Mouse (Mus musculus): ENCODE data around the gene Gucy1a1. TPM values are rescaled to one million over a fixed set of nuclear protein-coding genes. Genes with fewer than 3 reads are reported as not detected.
"Not testable (repeated sequence)": the region's sequence is repeated elsewhere in the genome, so short reads cannot be mapped to it uniquely, and the experiment has no call there.

Gene Gucy1a1
- polyA plus RNA-seq (2021), result not detected

DNA sequence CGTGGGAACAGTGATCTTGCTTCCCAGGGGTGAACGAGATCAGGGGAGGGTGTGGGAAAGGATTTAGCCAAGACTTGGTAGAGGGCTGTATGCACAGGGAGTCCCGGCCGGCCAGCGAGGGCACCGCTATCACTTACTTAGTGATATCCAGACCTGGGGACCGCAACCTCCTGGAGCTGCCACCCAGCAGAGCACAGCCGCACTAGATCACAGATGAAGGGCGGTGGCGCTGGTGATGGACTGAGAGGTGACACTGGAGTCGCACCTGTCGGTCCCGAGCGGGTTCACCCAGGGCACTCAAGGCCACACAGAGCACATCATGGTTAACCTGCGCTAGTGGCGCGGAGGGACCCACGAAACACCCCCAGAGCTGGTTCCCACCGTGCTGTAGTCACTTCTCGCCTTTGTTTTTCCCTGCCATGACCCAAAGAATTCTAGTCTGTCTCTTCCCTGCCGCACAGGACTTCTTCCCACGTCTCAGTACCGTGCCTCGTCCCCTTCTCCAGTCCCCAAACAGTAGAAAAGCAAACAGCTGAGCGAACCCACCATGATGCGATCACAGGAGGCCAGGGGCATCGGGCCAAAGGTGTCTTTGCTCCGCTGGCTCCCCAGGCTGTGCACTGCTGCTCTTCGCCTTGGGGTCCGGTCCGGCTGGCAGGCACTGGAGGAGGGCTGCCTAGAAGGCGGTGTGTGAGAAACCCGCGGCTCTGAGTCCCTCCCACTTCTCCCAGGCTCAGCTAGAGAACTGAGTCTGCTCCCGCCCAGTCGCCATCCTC is at the start of gene Gucy1a1:
Gene Gucy1a1 (minus strand): TSS at position 664 of the 776 bp plus-strand sequence.
- in situ Hi-C loops (cut with MboI; ENCODE audit: low pct_unique_long_range_greater_than_20kb), result no loop called here

DNA sequence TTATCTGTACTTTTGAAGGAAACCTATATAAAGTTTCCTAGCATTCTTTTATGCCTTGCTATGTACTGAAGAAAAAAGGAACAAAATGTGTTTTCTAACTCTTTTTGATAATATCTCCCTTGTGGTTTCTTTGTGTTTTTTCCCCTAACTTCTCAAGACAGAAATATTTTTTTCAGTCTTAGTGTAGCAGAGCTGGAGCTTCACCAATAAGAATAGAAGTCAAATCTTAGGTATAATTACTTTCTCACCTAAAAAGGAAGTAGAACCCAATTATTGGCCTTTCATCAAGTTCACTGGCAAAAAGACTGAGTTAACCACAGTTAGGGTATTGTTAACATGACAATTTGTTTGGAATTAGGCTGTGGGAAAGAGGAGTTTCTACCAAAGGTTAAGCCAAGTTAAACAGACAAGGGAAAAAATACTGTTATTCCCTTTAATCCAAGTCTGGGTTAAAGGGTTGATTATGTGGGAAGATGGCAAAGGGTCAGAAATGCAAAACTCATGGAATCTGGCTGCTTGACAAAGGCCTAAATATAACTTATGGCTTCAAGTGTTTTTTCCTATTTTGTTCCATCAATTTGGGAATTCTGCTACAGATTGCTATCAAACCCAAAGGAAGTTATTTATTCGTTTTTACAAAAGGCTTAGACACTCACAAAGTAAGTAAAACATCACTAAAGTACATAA is 46.1 kb upstream of the Gucy1a1 start:
- TF ChIP-seq CTCF (IDR thresholded peaks at IDR 0.05), result no peak
- H3K27me3 ChIP-seq, result peaks cover 34% of the 10 kb centered on the region
- ChIA-PET POLR2A (no interaction called here), CTCF (interaction anchor here (1.6 kb wide), 1 partner anchor 26 kb away, joined by 4 read pairs; no protein-coding TSS in a partner anchor)
- no peak for DNase-seq (ENCODE audit: low read depth, low spot score)
- in situ Hi-C loops (cut with MboI; ENCODE audit: low pct_unique_long_range_greater_than_20kb), result no loop called here
- no peak for ATAC-seq

More for the DNA sequence above, at the start of gene Gucy1a1:
- TF ChIP-seq CTCF (IDR thresholded peaks at IDR 0.05), result no peak
- DNase-seq (ENCODE audit: low read depth, low spot score), result no peak
- ChIA-PET POLR2A (no interaction called here), CTCF (no interaction called here)
- no peak for ATAC-seq
- H3K27me3 ChIP-seq, result peaks cover 34% of the 10 kb centered on the region

DNA sequence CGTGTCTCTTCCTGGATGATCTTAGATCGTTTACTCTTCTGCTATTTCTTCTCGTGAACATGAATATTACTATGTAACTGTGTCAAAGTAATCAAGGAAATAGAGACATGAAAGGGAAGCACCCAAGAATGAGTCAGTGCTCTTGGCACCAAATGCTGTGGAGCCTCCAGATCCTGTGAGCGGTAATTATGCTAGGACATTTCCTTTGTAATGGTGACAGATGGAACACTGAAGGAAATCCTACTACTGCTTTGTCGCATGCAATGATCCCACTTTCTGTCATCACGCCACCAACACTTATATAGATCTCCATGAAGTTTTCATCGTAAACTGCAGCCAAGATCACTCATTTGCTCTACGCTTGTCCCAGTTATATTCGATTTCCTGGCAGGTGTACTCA is 40.0 kb upstream of the Gucy1a1 start:
- ATAC-seq, result no peak
- TF ChIP-seq CTCF (IDR thresholded peaks at IDR 0.05), result no peak
- POLR2A ChIA-PET, result no interaction called here
- in situ Hi-C loops (cut with MboI; ENCODE audit: low pct_unique_long_range_greater_than_20kb), result no loop called here
- peaks cover 8% of the 10 kb centered on the region for H3K27me3 ChIP-seq
- no peak for DNase-seq (ENCODE audit: low read depth, low spot score)
- CTCF ChIA-PET, result no interaction called here

DNA sequence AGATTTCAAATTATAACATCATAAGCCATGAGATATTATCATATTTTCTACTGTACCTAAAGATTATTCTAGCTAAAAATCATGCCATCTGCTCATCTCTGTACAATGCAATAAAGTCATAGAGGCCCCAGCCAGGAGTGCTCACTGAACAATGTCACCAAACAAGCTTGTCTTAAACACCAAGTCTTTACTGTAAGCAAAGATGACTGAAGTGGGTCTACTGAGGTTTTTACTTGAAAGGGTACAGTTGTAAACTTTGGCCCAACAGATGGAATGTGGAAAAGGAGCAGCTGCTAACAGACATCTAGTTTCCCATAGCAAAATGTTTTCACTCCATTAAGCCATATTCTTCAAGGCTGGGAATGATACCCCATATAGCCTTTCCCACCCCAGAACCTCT is 35.9 kb upstream of the Gucy1a1 start:
- DNase-seq (ENCODE audit: low read depth, low spot score) (no peak), ATAC-seq (no peak)
- no peak for TF ChIP-seq CTCF (IDR thresholded peaks at IDR 0.05)
- in situ Hi-C loops (cut with MboI; ENCODE audit: low pct_unique_long_range_greater_than_20kb), result no loop called here
- CTCF ChIA-PET, result no interaction called here
- H3K27me3 ChIP-seq, result peaks cover 4% of the 10 kb centered on the region
- POLR2A ChIA-PET, result no interaction called here

DNA sequence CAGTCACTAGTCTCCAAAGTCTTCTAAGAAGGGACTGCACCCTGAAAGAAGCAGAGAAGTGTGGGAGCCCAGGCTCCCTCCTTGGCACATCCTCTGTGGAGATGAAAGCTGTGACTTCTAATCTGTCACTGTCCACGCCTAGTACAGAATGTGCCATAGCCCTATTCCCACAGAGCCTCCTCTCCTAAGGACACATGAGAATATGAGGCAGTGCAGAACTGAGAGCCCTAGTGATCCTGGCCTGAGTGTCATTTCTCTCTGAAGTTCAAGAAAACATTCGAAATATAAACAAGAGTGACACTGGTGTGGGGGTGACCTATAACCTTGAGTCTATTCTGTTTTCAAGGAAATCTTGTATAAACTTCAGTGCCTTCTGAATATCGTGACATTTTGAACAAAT is 34.7 kb upstream of the Gucy1a1 start:
- TF ChIP-seq CTCF (IDR thresholded peaks at IDR 0.05), result no peak
- ATAC-seq, result no peak
- in situ Hi-C loops (cut with MboI; ENCODE audit: low pct_unique_long_range_greater_than_20kb), result no loop called here
- CTCF ChIA-PET, result no interaction called here
- DNase-seq (ENCODE audit: low read depth, low spot score), result no peak
- POLR2A ChIA-PET, result no interaction called here
- peaks cover 7% of the 10 kb centered on the region for H3K27me3 ChIP-seq

DNA sequence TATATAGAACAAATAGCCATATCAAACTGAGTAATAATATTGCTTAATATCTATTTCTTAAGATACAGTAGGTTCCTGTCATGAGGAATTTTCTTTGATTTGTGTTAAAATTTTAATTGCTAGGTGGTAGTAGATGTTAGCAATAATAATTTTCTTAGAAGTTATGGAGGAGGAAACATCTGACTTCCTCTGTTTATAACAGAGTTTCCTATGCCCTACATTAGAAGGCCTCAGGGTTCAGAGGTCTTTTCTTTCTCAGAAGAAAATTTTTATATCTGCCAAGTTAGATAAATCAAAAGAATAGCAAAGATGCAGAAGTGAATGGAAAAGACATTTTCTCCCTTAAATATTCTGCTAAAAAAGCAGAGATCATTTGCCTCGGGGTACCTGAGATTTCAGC is 29.9 kb upstream of the Gucy1a1 start:
- CTCF ChIA-PET, result interaction anchor here (0.6 kb wide), 1 partner anchor 42 kb away, joined by 3 read pairs; no protein-coding TSS in a partner anchor
- peaks cover 11% of the 10 kb centered on the region for H3K27me3 ChIP-seq
- DNase-seq (ENCODE audit: low read depth, low spot score) (no peak), ATAC-seq (no peak)
- in situ Hi-C loops (cut with MboI; ENCODE audit: low pct_unique_long_range_greater_than_20kb), result no loop called here
- TF ChIP-seq CTCF (IDR thresholded peaks at IDR 0.05), result no peak
- POLR2A ChIA-PET, result no interaction called here

DNA sequence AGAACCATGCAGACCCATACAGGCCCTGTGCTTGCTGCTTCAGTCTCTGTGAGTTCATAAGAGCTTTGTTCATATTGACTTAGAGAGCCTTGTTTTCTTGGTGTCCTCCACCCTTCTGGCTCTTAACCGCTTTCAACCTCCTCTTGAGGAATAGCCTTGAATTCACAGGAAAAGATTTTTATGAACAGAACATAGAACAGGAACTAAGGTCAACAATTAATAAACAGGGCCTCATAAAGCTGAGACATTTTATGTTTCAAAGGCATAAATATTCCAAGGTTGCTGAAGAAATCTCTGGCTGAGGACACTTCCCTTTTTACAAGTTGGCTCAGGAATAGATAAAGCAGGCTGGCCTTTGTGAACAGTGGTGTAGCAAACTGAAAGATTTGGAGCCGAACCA is 21.5 kb upstream of the Gucy1a1 start:
- no peak for DNase-seq (ENCODE audit: low read depth, low spot score)
- TF ChIP-seq CTCF (IDR thresholded peaks at IDR 0.05), result no peak
- CTCF ChIA-PET, result no interaction called here
- POLR2A ChIA-PET, result no interaction called here
- in situ Hi-C loops (cut with MboI; ENCODE audit: low pct_unique_long_range_greater_than_20kb), result no loop called here
- no peak for ATAC-seq
- peaks cover 25% of the 10 kb centered on the region for H3K27me3 ChIP-seq

DNA sequence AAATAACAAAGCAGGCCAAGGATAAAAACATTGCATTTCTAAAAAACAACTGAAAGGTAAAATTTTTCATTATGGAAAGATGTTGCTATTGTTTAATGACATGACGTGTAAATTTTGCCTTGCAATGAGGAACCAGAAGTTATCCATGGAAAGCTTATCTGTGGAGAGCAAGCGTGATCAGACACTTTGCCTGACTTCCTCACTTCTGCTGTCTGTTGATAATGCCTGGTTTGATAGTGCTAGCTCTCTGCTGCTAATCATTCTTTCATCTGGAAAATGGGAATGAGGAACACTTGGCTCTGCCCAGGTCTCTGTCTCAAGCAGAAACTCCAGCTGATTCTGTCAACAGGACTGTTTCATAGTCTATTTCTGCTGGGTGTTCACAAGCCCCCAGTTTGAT is 20.3 kb upstream of the Gucy1a1 start:
- CTCF ChIA-PET, result interaction anchor here (1.2 kb wide), 1 partner anchor 10 kb away, joined by 3 read pairs; no protein-coding TSS in a partner anchor
- POLR2A ChIA-PET, result no interaction called here
- DNase-seq (ENCODE audit: low read depth, low spot score), result no peak
- H3K27me3 ChIP-seq, result peaks cover 33% of the 10 kb centered on the region
- TF ChIP-seq CTCF (IDR thresholded peaks at IDR 0.05), result no peak
- ATAC-seq, result no peak
- in situ Hi-C loops (cut with MboI; ENCODE audit: low pct_unique_long_range_greater_than_20kb), result no loop called here

DNA sequence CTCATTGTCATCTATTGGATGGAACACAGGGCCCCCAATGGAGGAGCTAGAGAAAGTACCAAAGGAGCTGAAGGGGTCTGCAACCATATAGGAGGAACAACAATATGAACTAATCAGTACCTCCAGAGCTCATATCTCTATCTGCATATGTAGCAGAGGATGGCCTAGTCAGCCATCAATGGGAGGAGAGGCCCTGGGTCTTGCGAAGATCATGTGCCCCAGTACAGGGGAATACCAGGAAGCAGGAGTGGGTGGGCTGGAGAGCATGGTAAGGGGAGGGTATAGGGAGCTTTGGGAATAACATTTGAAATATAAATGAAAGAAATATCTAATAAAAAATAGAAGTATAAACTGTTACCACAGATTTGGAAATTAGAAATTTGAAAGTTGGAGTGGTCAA is 17.4 kb upstream of the Gucy1a1 start:
- CTCF ChIA-PET, POLR2A ChIA-PET: not testable (repeated sequence)

DNA sequence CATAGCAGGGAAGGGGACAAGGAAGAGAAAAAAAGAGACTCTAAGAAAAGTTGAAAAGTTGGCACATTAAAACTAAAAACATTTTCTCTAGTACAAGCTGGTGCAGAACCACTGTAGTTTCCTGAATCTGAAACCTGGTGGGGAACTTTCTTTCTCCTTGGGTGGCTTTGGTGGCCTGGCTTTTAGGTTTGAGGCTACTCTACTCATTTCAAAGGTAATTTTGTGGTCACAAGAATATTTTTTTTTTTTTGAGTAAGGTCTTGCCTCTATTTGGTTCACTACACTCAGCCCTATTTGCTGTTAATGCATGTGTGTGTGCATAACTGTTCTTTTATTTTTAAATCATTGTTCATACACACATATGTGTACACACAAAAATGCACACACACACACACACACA is 389 bp upstream of the Gucy1a1 start:
- POLR2A ChIA-PET, result interaction anchor here (0.6 kb wide), 1 partner anchor 73 kb away, joined by 3 read pairs; no protein-coding TSS in a partner anchor
- TF ChIP-seq CTCF (IDR thresholded peaks at IDR 0.05), result no peak
- CTCF ChIA-PET, result no interaction called here
- in situ Hi-C loops (cut with MboI; ENCODE audit: low pct_unique_long_range_greater_than_20kb), result no loop called here
- DNase-seq (ENCODE audit: low read depth, low spot score) (no peak), ATAC-seq (no peak)
- peaks cover 34% of the 10 kb centered on the region for H3K27me3 ChIP-seq

More for the DNA sequence above, 17.4 kb upstream of the Gucy1a1 start:
- ATAC-seq; in situ Hi-C loops (cut with MboI; ENCODE audit: low pct_unique_long_range_greater_than_20kb); DNase-seq (ENCODE audit: low read depth, low spot score): not testable (repeated sequence)
- H3K27me3 ChIP-seq, result peaks cover 40% of the 10 kb centered on the region

DNA sequence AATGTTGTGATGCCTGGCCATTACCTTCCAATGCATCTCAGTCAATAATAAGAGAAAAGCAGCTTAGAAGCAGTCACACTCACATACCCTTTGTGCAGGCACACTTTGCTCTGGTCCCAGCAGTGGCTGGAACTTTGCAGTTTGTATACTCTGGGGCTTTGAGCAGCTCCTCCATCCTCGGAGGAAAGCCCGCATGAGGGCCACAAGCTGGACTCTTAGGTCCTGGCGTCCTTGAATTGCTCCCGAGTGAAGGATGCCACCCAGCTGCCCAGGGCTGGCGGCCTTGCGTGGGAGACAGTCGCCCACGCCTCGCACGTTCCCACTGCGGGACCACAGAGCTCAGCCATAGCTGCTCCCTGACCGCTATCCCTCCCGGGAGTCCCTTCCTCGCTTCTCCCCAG is 864 bp downstream of the Gucy1a1 start:
- CTCF ChIA-PET, result no interaction called here

More for the DNA sequence above, 864 bp downstream of the Gucy1a1 start:
- H3K27me3 ChIP-seq, result peaks cover 35% of the 10 kb centered on the region
- ATAC-seq, result no peak
- no peak for DNase-seq (ENCODE audit: low read depth, low spot score)
- in situ Hi-C loops (cut with MboI; ENCODE audit: low pct_unique_long_range_greater_than_20kb), result no loop called here
- TF ChIP-seq CTCF (IDR thresholded peaks at IDR 0.05), result no peak
- POLR2A ChIA-PET, result no interaction called here

Data from Patski (cell line).